Mouse (Mus musculus) subcutaneous adipose tissue, adult 2 months (tissue): Measurements from ENCODE around the gene Wscd2. TPM values are rescaled to one million over a fixed set of nuclear protein-coding genes. Genes with fewer than 3 reads are reported as not detected.

Experiments used
- polyA plus RNA-seq: library from polyadenylated mRNA; depleted of rRNA; stranded (reverse); fragments of >200 nt; gene quantifications from 2 replicates; pipeline ENCODE4 v1.2.3, GENCODE M21; 2012; ENCODE audit warnings: low replicate concordance; rRNA removed

Gene Wscd2
- polyA plus RNA-seq, result 14.8 TPM in 2 replicates

GRCm38 (mm10) chr5:113490033-113490432 is at the start of gene Wscd2:
Gene Wscd2, plus strand, starts transcription at chr5:113490333.

Other genes with a start within 250 kb of the Wscd2 start
- 2.0 and 3.5 TPM in 2 replicates for gene Sgsm1, start 179.5 kb upstream of the Wscd2 start, polyA plus RNA-seq
- gene Aym1, start 133.0 kb upstream of the Wscd2 start, polyA plus RNA-seq, result not detected in 2 replicates
- 123 and 313 TPM in 2 replicates for gene Cmklr1, start 160.1 kb downstream of the Wscd2 start, polyA plus RNA-seq
- not detected in 2 replicates for gene 1700069L16Rik, start 234.4 kb downstream of the Wscd2 start, polyA plus RNA-seq
- 7.4 and 9.3 TPM in 2 replicates for gene Ficd, start 245.5 kb downstream of the Wscd2 start, polyA plus RNA-seq